Mouse (Mus musculus) kidney, adult 9 months (tissue): ENCODE measurements around the gene Rbm15.

ENCODE experiments used
- DNase-seq: peaks from one replicate; pipeline ENCODE4 v3.0.0; 2022

The Rbm15 gene

GRCm38 (mm10) chr3:107333381-107334201 lies at the start of gene Rbm15:
TSS of gene Rbm15 (minus strand) at chr3:107333673.
- DNase-seq: peak; percentile 100

- DNase-seq: peak; percentile 77
Observed at GRCm38 (mm10) chr3:107379422-107379821, 45.9 kb upstream of the Rbm15 start.

- DNase-seq: no peak
Observed at GRCm38 (mm10) chr3:107378626-107379025, 45.2 kb upstream of the Rbm15 start.

- no peak for DNase-seq
Observed at GRCm38 (mm10) chr3:107374948-107375664, 41.6 kb upstream of the Rbm15 start.

GRCm38 (mm10) chr3:107369156-107369555 lies 35.7 kb upstream of the Rbm15 start:
- no peak for DNase-seq

- DNase-seq: no peak
Observed at GRCm38 (mm10) chr3:107367938-107368599, 34.6 kb upstream of the Rbm15 start.

GRCm38 (mm10) chr3:107365341-107365740 lies 31.9 kb upstream of the Rbm15 start:
- DNase-seq: no peak

- peak; percentile 33 for DNase-seq
Observed at GRCm38 (mm10) chr3:107363391-107363790, 29.9 kb upstream of the Rbm15 start.

GRCm38 (mm10) chr3:107360341-107360740 lies 26.9 kb upstream of the Rbm15 start:
- DNase-seq: no peak

- no peak for DNase-seq
Observed at GRCm38 (mm10) chr3:107357700-107358234, 24.3 kb upstream of the Rbm15 start.

- peak; percentile 82 for DNase-seq
Observed at GRCm38 (mm10) chr3:107356964-107357441, 23.5 kb upstream of the Rbm15 start.

- DNase-seq: no peak
Observed at GRCm38 (mm10) chr3:107355618-107356260, 22.3 kb upstream of the Rbm15 start.

- no peak for DNase-seq
Observed at GRCm38 (mm10) chr3:107351706-107352105, 18.2 kb upstream of the Rbm15 start.

- DNase-seq: peak; percentile 22
Observed at GRCm38 (mm10) chr3:107349006-107349405, 15.5 kb upstream of the Rbm15 start.

GRCm38 (mm10) chr3:107345033-107345725 lies 11.7 kb upstream of the Rbm15 start:
- DNase-seq: no peak

GRCm38 (mm10) chr3:107343971-107344370 lies 10.5 kb upstream of the Rbm15 start:
- no peak for DNase-seq

GRCm38 (mm10) chr3:107334202-107334934 lies 895 bp upstream of the Rbm15 start:
- DNase-seq: no peak

GRCm38 (mm10) chr3:107332960-107333380 lies 503 bp downstream of the Rbm15 start:
- peak; percentile 100 for DNase-seq

GRCm38 (mm10) chr3:107332127-107332959 lies 1.1 kb downstream of the Rbm15 start:
- peak; percentile 83 for DNase-seq

GRCm38 (mm10) chr3:107331746-107332126 lies 1.7 kb downstream of the Rbm15 start:
- DNase-seq: no peak
